Mouse (Mus musculus) thymus, adult 2 months (tissue): ENCODE measurements around the gene Ncf2. TPM values are rescaled to one million over a fixed set of nuclear protein-coding genes. Genes with fewer than 3 reads are reported as not detected.
"Not testable (repeated sequence)": the region's sequence is repeated elsewhere in the genome, so short reads cannot be mapped to it uniquely, and the experiment has no call there.

Experiments used
- DNase-seq: peaks from one replicate; pipeline ENCODE4 v3.0.0; 2021
- H3K27ac ChIP-seq: fragments of 200-500 bp; 2 replicates; pipeline ENCODE4 v1.5.1; 2012; ENCODE audit warnings: low read length, control low read depth; ENCODE audit not compliant: control insufficient read depth, insufficient read depth
- H3K27me3 ChIP-seq: fragments of 200-500 bp; 2 replicates; pipeline ENCODE4 v1.6.1; 2012; ENCODE audit warnings: mild to moderate bottlenecking, low read length, moderate library complexity, mixed read lengths; ENCODE audit not compliant: control insufficient read depth, insufficient read depth
- H3K36me3 ChIP-seq: fragments of 200-500 bp; 2 replicates; pipeline ENCODE4 v1.6.1; 2012; ENCODE audit warnings: mild to moderate bottlenecking, low read length, moderate library complexity; ENCODE audit not compliant: control insufficient read depth, insufficient read depth
- H3K4me1 ChIP-seq: fragments of 200-500 bp; replicated peaks from 2 replicates; pipeline ENCODE4 v1.6.1; 2012; ENCODE audit warnings: low read length; ENCODE audit not compliant: control insufficient read depth, insufficient read depth
- H3K4me3 ChIP-seq: fragments of 200-500 bp; 2 replicates; pipeline ENCODE4 v1.5.1; 2012; ENCODE audit warnings: mild to moderate bottlenecking, low read length, control low read depth, moderate library complexity; ENCODE audit not compliant: control insufficient read depth, insufficient read depth
- CTCF ChIP-seq: fragments of 200-500 bp; IDR thresholded peaks from 2 replicates; pipeline ENCODE4 v1.5.1; 2012; ENCODE audit warnings: mild to moderate bottlenecking, control low read depth, low read length, moderate library complexity, borderline replicate concordance; ENCODE audit not compliant: control insufficient read depth, poor library complexity, insufficient read depth; ENCODE audit errors: extremely low read depth
- POLR2A ChIP-seq: fragments of 200-500 bp; IDR thresholded peaks from 2 replicates; pipeline ENCODE4 v1.6.1; 2012; ENCODE audit warnings: mild to moderate bottlenecking, low read length, control low read depth, moderate library complexity; ENCODE audit not compliant: control insufficient read depth, poor library complexity, insufficient read depth; ENCODE audit errors: extremely low read depth
- WGBS: fragments of 180-500 bp; shearing (Covaris S2); methylation state at CpG from one replicate; pipeline ENCODE4 v1.1.7; 2018; 5-methylcytosine and 5-hydroxymethylcytosine counted together
- polyA plus RNA-seq: library from polyadenylated mRNA; depleted of rRNA; stranded (reverse); fragments of >200 nt; gene quantifications from 2 replicates; pipeline ENCODE4 v1.2.3, GENCODE M21; 2012

The Ncf2 gene
- polyA plus RNA-seq, 1 experiment, result 8.4 TPM

DNA sequence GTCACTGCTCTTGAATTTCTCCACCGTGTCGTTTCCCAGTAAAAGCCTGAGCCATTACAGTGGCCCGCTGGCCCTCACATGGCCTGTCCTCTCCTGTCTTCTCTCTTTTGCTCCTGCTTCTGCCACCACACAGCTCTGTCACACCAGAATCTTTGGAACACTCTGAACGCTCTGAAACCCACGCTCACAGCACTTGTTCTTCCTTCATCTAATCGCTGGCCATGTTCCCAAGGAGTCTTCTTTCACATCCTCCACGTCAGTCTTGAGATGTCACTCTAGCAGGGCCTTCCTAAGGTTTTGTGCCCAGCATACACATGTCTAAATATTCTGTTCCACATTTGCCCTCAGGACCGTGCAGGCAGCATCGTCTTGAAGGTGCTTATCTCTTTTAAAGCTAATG, 29.0 kb upstream of the Ncf2 start:
- Histone ChIP-seq H3K27me3 (no peaks in the 10 kb centered on the region), H3K36me3 (peaks cover 66% of the 10 kb centered on the region), H3K27ac (no peak overlapping the region), H3K4me3 (no peak overlapping the region), H3K4me1 (peaks cover under 1% of the 10 kb centered on the region; the same call in 1 of the 2 replicates)
- WGBS, result 96% methylated on average over 9 of the region's 9 CpGs
- no peak for DNase-seq
- no peak for TF ChIP-seq CTCF
- TF ChIP-seq POLR2A, result no peak

DNA sequence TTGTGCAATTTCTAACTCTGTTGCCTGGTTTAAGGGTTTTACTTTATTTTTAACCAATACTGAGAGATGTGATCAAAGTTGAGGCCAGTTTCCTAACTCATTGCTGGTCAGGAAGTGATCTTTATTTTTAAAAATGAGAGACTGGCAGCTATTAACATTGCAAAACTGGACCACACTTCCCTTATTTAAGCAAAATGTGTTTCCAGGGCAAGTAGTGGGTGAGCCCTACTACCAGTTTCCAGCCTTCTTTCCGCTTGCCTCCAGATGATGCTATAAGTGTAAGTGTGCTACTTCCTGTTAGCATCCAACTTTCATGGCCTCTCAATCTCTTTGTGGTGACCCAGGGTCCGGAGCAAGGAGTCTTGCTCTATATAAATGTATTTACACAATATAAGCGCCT, 25.4 kb upstream of the Ncf2 start:
- H3K4me3 ChIP-seq, H3K4me1 ChIP-seq, DNase-seq, H3K27me3 ChIP-seq, H3K27ac ChIP-seq: not testable (repeated sequence)
- H3K36me3 ChIP-seq, result peaks cover 63% of the 10 kb centered on the region
- 94% methylated on average over 3 of the region's 3 CpGs for WGBS

GRCm38 (mm10) chr1:152779071-152779737, 20.8 kb upstream of the Ncf2 start:
- TF ChIP-seq CTCF, result peak; percentile 84
- TF ChIP-seq POLR2A, result no peak
- no peak overlapping the region for H3K27ac ChIP-seq
- H3K4me3 ChIP-seq, result no peak overlapping the region
- H3K4me1 ChIP-seq, result peaks cover 2% of the 10 kb centered on the region; the same call in 1 of the 2 replicates
- peaks cover 20% of the 10 kb centered on the region for H3K36me3 ChIP-seq
- no peaks in the 10 kb centered on the region for H3K27me3 ChIP-seq
- peak; percentile 68 for DNase-seq
- WGBS, result 25% methylated on average over 10 of the region's 10 CpGs

DNA sequence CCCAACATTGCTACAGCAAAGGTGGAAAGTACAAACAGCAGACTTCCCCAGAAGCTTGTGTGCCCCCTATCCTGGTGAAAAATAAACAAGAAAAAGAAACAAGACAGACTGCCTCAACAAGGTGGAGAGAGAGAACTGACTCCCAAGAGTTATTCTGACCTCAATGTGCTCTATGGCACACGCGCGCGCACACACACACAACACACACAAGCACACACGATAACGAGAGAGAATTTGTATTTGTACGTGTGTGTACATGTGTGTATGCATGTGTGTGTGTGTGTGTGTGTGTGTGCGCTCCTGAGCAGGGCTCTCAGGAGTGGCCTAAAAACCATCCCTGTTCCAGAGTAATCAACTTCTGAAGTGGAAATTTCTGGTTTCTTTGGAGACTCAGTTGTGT, 15.4 kb upstream of the Ncf2 start:
- WGBS, result 98% methylated on average over 8 of the region's 8 CpGs
- TF ChIP-seq POLR2A (no peak), CTCF (no peak)
- no peaks in the 10 kb centered on the region for H3K36me3 ChIP-seq

GRCm38 (mm10) chr1:152785446-152785845, 14.5 kb upstream of the Ncf2 start:
- not testable (repeated sequence) for H3K4me1 ChIP-seq, H3K27ac ChIP-seq, H3K27me3 ChIP-seq, H3K36me3 ChIP-seq, DNase-seq, H3K4me3 ChIP-seq
- WGBS, result 73% methylated on average over 3 of the region's 3 CpGs

More for the DNA sequence above, 15.4 kb upstream of the Ncf2 start:
- no peak overlapping the region for H3K27ac ChIP-seq
- no peak overlapping the region for H3K4me3 ChIP-seq
- H3K27me3 ChIP-seq, result no peaks in the 10 kb centered on the region
- no peak for DNase-seq
- H3K4me1 ChIP-seq, result no peaks in the 10 kb centered on the region

- Histone ChIP-seq H3K27ac (no peak overlapping the region), H3K27me3 (no peaks in the 10 kb centered on the region), H3K4me1 (no peaks in the 10 kb centered on the region), H3K4me3 (no peak overlapping the region), H3K36me3 (no peaks in the 10 kb centered on the region)
- 94% methylated on average over 4 of the region's 4 CpGs for WGBS
- no peak for DNase-seq
- TF ChIP-seq POLR2A, result no peak
- no peak for TF ChIP-seq CTCF
Observed at GRCm38 (mm10) chr1:152786953-152787352, 13.0 kb upstream of the Ncf2 start.

DNA sequence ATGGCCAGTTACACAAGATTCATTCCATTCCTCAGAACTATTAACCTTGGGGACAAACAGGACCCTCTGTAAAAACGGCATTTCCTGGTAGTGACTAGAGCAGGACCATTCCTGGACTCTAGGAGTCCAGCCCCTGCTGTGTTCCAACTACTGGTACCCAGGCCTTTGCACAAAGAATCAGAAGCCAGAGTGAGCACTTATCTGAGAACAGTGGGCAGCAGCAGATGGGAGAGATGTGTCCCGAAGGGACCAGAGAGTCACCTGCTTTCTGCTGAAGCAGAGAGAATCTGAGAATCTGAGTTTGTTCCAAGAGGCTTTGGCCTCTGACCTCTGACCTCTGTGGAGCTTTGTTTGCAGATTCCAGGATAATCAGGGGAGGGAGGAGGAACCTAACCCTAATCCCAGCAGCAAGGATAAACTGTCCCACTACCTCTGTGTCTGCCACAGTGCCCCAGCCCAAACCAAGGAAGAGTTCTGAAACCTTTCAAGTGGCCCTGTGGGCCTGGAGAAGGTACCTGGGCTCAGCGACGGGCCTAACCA, 11.8 kb upstream of the Ncf2 start:
- Histone ChIP-seq H3K4me3 (no peak overlapping the region), H3K4me1 (no peaks in the 10 kb centered on the region), H3K36me3 (no peaks in the 10 kb centered on the region), H3K27ac (no peak overlapping the region), H3K27me3 (no peaks in the 10 kb centered on the region)
- no peak for TF ChIP-seq POLR2A
- no peak for TF ChIP-seq CTCF
- DNase-seq, result no peak
- 87% methylated on average over 4 of the region's 4 CpGs for WGBS
